Mouse (Mus musculus) ES-E14 (cell line): ENCODE data around the gene Stat2. TPM values are rescaled to one million over a fixed set of nuclear protein-coding genes. Genes with fewer than 3 reads are reported as not detected.

Experiments used
- DNase-seq: peaks from one replicate; pipeline ENCODE4 v3.0.0-alpha.2; 2013; ENCODE audit warnings: low read depth, low spot score
- H3K27ac ChIP-seq: 2 replicates; pipeline ENCODE4 v1.5.1; 2012; ENCODE audit warnings: low read depth, mild to moderate bottlenecking, low read length, moderate library complexity, mixed read lengths; ENCODE audit not compliant: poor library complexity, insufficient read depth, severe bottlenecking
- H3K36me3 ChIP-seq: 2 replicates; pipeline ENCODE4 v1.6.1; 2012; ENCODE audit warnings: mild to moderate bottlenecking, low read length, moderate library complexity, mixed read lengths; ENCODE audit not compliant: control insufficient read depth, poor library complexity, insufficient read depth, severe bottlenecking
- H3K4me1 ChIP-seq, 2 experiments: fragments of 150-350 bp in 1 of 2; sonication (generic) in 1 of 2; 2 replicates each; pipeline ENCODE4 v1.6.1; 2012; ENCODE audit warnings: low read length in 2 of 2, mild to moderate bottlenecking in 1 of 2, mixed read lengths in 1 of 2; ENCODE audit not compliant: control insufficient read depth in 2 of 2, insufficient read depth in 2 of 2, poor library complexity in 1 of 2
- H3K4me3 ChIP-seq, 2 experiments: fragments of 150-350 bp in 1 of 2; sonication (generic) in 1 of 2; 2 replicates each; pipeline ENCODE4 v1.5.1; 2012; ENCODE audit warnings: low read length in 2 of 2, low read depth in 1 of 2, mild to moderate bottlenecking in 1 of 2, mixed read lengths in 1 of 2; ENCODE audit not compliant: insufficient read depth in 1 of 2, poor library complexity in 1 of 2, severe bottlenecking in 1 of 2
- H3K9ac ChIP-seq: 2 replicates; pipeline ENCODE4 v1.6.1; 2012; ENCODE audit warnings: low read depth, mild to moderate bottlenecking, low read length, mixed read lengths; ENCODE audit not compliant: poor library complexity, insufficient read depth, severe bottlenecking
- H3K9me3 ChIP-seq: fragments of 150-350 bp; sonication (generic); 2 replicates; pipeline ENCODE4 v1.6.1; 2012; ENCODE audit warnings: low read depth, mild to moderate bottlenecking, low read length; ENCODE audit not compliant: control insufficient read depth, insufficient read depth
- CHD2 ChIP-seq: IDR thresholded peaks from 2 replicates; pipeline ENCODE4 v1.6.1; 2014; ENCODE audit warnings: mild to moderate bottlenecking, low read depth, low read length, inconsistent platforms
- HCFC1 ChIP-seq: IDR thresholded peaks from 2 replicates; pipeline ENCODE4 v1.6.1; 2012; ENCODE audit warnings: low read length, inconsistent platforms, borderline replicate concordance; ENCODE audit not compliant: insufficient read depth
- MAFK ChIP-seq: IDR thresholded peaks from 2 replicates; pipeline ENCODE4 v1.6.1; 2014; ENCODE audit warnings: mild to moderate bottlenecking, low read depth, low read length, inconsistent platforms; ENCODE audit not compliant: insufficient read depth
- ZC3H11A ChIP-seq: IDR thresholded peaks from 2 replicates; pipeline ENCODE4 v1.6.1; 2012; ENCODE audit warnings: low read depth, mild to moderate bottlenecking, inconsistent platforms, low read length, borderline replicate concordance
- ZNF384 ChIP-seq: IDR thresholded peaks from 2 replicates; pipeline ENCODE4 v1.6.1; 2012; ENCODE audit warnings: low read depth, low read length, inconsistent platforms
- in situ Hi-C, 2 experiments: fragments of 600-800 bp; cut with MboI; formaldehyde crosslinking; loops; one replicate each; pipeline ENCODE4 v1.15.1; 2025; ENCODE audit warnings: low sequenced_read_pairs in 2 of 2, inconsistent platforms in 1 of 2; ENCODE audit not compliant: unreplicated experiment in 2 of 2
- total RNA-seq: library from RNA; depleted of rRNA; stranded (reverse); fragments of 300-350 nt; gene quantifications from 2 replicates; pipeline ENCODE4 v1.2.3, GENCODE M21; 2012

Stat2 gene
- total RNA-seq, 1 experiment: 10.6 TPM

GRCm38 (mm10) chr10:128247020-128247732, 23.2 kb upstream of the Stat2 start:
- TF ChIP-seq CHD2: no peak
- DNase-seq: peak; percentile 80
- peaks cover 75% of the 10 kb centered on the region for H3K36me3 ChIP-seq
- H3K4me3 ChIP-seq: peak overlapping the region; percentile 10 to 21; a peak in 1 of 4 replicates
- no peaks in the 10 kb centered on the region for H3K9me3 ChIP-seq
- peak overlapping the region; percentile 84; the same call in 1 of the 2 replicates for H3K27ac ChIP-seq
- peaks cover 0 to 6% of the 10 kb centered on the region in 2 experiments; a peak in 1 of 4 replicates for H3K4me1 ChIP-seq
- no peak overlapping the region for H3K9ac ChIP-seq
- in situ Hi-C loops: no loop called here

DNA sequence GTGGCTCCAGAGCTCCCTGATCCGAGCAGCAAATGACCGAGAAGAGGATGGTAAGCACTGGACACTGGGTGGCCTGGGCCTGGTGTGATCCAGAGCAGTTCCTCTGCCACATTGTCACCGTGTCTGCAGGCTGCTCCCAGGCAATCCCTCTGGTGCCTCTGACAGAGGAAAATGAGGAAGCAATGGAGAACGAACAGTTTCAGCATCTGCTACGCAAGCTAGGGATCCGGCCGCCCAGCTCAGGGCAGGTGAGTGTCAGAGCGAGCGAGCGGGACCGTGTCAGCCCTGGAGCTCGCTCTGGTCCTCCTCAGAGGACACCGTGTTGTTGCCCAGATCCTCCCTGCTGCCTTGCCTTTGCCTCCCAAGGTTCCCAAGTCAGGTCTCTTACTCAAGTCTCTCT, 19.8 kb upstream of the Stat2 start:
- no peaks in the 10 kb centered on the region for H3K9me3 ChIP-seq
- peaks cover 0 to 6% of the 10 kb centered on the region in 2 experiments; a peak in 1 of 4 replicates for H3K4me1 ChIP-seq
- H3K4me3 ChIP-seq: no peak overlapping the region
- no peak for DNase-seq
- H3K36me3 ChIP-seq: peaks cover 59% of the 10 kb centered on the region
- no peak overlapping the region for H3K27ac ChIP-seq
- H3K9ac ChIP-seq: no peak overlapping the region
- TF ChIP-seq CHD2 (no peak), ZC3H11A (no peak), ZNF384 (no peak), MAFK (no peak), HCFC1 (no peak)
- in situ Hi-C loops: no loop called here

DNA sequence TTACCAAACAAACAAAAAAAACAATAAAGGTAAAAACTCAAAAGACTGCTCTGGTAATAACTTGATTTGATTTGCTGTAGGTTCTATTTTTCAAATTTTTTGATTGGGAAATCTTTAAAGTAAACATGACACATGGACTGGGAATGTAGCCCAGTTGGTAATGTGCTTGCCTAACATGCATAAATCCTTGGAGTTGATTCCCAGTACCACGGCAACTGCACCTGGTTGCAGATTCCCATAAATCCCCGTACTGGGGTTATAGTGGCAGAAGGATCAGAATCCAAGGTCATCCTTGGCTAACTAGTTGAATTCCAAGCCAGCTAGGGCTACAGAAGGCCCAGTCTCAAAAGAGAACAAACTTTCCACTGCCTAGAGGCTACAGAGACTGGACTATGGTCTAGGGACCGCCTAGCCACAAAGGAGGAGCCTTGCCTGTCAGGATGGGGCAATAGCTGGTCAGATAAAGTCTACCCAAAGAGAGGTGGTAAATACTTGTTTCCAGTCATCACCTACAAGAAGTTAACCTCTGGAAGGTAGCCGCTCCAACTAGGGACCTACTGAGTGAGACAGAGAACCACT, 16.6 kb upstream of the Stat2 start, which contains the start of gene Apon:
Apon (plus strand) TSS at position 420 of the 579 bp plus-strand sequence.
- in situ Hi-C loops: no loop called here
- Histone ChIP-seq H3K4me1 (no peaks in the 10 kb centered on the region), H3K9ac (no peak within 1 kb of the TSS), H3K27ac (no peak within 1 kb of the TSS; the same call in 1 of the 2 replicates), H3K4me3 (0 out of 4 replicates have a peak within 1 kb of the TSS, but pooled peaks of 1 of the 2 experiments have one; percentile 15), H3K36me3 (peaks cover 36% of the 10 kb centered on the region), H3K9me3 (no peaks in the 10 kb centered on the region)
- DNase-seq: no peak
- no peak for TF ChIP-seq HCFC1
- TF ChIP-seq CHD2: no peak
- TF ChIP-seq ZC3H11A: no peak
- no peak for TF ChIP-seq ZNF384
- TF ChIP-seq MAFK: no peak

DNA sequence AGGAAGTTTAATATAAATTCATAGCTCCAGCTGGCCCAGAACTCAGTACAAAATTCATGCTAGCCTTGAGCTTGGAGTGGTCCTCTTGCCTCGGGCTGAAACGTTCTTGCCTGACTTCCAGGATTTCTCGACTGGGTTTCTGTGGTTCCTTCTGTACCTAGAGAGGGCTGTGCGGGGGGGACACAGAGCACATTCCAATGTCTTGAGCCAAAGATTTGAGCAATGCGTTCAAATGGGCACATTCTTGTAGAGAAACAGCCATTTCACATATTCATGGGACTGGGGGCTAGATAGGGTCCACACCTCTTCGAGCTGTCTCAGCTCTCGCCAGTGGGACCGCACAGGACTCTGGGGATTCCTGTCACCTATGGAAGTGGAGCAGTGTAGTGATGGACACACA, 14.4 kb upstream of the Stat2 start:
- Histone ChIP-seq H3K36me3 (peaks cover 16% of the 10 kb centered on the region), H3K4me3 (no peak overlapping the region), H3K27ac (no peak overlapping the region), H3K4me1 (no peaks in the 10 kb centered on the region), H3K9ac (no peak overlapping the region), H3K9me3 (no peaks in the 10 kb centered on the region)
- TF ChIP-seq ZC3H11A (no peak), CHD2 (no peak), HCFC1 (no peak), ZNF384 (no peak), MAFK (no peak)
- in situ Hi-C loops: no loop called here
- DNase-seq: no peak
